Mouse (Mus musculus): ENCODE measurements around the gene Angel1. TPM values are rescaled to one million over a fixed set of nuclear protein-coding genes. Genes with fewer than 3 reads are reported as not detected.
A peak's percentile ranks its signal among the peaks of the same experiment; 100 is the strongest.

Angel1 gene
- polyA plus RNA-seq, 1 experiment from 2014 or later: 3.4 TPM

DNA sequence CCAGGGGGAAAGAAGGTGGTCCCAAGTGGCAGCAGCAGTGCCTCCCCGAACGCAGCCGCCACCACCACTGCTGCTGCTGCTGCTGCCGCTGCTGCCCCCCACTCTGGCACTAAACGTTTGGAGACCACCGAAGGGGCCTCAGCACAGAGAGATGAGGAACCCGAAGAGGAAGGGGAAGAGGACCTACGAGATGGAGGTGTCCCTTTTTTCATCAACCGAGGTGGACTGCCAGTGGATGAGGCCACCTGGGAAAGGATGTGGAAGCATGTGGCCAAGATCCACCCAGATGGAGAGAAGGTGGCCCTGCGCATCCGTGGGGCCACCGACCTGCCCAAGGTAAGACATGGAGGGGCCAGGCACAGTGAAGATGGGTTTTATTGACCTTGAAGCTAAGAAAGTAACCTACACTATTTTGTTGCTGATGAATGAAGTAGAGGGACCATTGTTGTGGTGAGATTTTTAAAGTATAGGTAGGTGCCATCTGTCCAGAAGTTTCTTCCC, 46.2 kb downstream of the Angel1 start:
- DNase-seq (ENCODE audit: low spot score): no peak

DNA sequence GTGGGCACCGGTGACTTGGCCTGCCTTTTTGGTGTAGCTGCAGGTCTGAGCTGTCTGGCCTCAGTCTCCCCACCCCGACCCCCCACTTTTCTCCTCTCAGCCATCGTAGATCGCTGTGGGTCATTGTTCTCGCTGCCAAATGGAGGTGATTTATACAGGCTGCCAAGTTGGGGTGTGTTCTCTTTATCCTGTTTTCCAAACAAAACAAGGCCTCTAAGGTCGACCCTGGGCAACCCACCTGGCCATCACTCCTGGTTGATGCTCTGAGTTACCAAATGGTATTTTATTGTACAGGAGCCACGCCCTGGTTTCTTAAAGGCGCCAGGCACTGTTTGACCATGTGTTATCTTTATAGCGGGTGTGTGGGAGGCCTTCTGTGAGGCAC, 46.7 kb downstream of the Angel1 start:
- DNase-seq (ENCODE audit: low spot score): no peak

DNA sequence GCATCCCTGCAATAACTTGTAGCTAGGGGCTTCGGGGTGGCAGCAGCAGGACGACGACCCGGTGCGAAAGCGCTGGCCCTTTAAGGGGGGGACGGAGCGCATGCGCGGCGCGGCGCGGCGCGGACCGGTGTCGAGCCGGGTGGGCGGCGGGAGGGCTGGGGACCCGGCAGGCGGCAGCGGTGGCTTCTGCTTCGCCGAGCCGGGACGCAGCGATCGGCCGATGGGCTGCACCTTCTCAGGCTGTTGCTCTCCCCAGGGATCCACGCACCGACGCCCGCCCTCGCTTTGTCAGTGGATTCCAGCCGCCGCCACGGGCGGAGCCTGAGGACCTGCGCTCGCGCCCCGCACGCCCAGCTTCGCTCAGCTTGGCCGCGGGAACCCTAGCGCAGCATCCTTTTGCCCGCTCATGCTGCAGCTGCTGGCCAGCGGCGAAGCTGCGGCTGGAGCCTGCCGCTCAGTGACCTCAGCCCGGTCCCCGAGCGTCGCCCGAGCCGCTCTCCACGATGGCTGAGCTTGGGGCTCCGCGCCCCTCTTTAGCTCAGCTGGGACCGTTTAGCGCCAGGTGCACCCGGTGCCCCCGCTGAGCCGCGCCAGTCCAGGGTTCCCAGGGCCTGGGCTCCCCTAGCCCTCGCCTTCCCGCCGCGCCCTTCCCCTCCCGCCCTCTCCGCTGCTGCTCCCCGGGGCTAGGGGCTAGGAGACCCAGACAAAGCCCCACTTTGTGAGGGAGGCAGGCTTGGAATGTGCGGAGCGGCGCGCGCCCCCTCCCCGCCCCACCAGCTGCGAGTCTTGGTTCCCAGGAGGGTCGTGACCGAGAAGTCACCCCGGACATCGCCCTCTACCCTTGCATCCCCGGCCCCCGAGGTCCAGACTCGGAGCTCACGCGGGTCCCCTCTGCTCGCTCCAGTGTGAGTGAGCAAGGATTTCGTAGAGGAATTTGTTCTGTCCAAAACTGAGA, 47.4 kb downstream of the Angel1 start, which contains the start of gene Vash1:
TSS of gene Vash1 (plus strand) at position 110 of the 955 bp plus-strand sequence.
- peak; percentile 56 for DNase-seq (ENCODE audit: low spot score)

DNA sequence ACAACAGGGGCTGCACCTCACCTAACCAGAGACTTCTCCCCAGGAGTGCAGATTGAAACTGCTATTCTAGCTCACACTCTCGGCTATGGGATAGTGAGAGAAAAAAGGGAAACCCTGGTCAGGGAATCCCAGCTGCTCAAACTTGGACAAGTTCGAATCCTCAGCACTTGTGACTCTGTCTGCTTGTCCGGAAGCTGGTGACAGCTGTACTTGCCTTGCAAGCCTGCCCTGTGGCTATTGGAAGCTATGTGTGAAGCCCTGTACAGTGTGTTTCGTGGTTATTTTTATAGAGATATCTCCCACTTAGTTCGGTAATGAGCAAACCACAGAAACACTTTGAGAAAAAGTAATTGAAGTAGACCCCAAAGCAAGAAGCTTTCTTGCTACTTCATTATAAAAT, 53.8 kb downstream of the Angel1 start:
- no peak for DNase-seq (ENCODE audit: low spot score)

DNA sequence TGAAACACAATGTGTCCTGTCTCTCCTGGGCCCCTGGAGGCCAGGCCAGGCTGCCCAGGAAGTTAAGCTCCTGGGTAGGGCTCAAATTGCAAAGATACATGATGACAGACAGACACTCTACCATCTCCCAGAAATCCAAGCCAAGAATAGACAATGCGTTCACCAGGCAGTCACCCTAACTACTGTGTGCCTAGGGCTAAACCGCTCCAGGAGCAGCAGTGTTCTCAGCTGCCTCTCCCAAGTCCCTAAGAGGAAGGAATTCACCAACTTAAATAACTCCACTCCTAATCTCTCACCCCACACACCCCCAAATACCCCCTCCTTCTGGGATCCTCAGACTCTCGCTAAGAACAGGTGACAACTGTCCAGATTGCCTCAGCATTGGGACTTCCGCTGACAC, 54.2 kb downstream of the Angel1 start:
- no peak for DNase-seq (ENCODE audit: low spot score)

DNA sequence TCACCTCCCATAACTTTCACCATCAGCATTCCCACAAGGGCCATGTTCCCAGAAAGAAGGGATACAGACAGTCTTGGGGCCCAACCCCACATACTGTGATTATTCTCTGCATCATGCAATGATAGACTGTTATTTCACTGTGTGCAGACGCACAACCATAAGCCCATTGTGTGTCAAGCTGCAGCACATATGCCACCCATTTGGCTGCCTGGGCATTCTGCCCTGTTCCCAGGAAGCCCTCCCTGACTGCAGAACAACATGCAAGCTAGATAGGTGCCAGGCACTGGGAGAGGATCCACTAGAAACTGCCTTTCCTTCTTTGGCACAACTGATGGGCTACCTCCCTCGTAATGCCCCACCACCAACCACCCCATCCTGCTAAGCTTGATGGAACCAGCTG, 57.9 kb downstream of the Angel1 start:
- DNase-seq (ENCODE audit: low spot score): no peak

DNA sequence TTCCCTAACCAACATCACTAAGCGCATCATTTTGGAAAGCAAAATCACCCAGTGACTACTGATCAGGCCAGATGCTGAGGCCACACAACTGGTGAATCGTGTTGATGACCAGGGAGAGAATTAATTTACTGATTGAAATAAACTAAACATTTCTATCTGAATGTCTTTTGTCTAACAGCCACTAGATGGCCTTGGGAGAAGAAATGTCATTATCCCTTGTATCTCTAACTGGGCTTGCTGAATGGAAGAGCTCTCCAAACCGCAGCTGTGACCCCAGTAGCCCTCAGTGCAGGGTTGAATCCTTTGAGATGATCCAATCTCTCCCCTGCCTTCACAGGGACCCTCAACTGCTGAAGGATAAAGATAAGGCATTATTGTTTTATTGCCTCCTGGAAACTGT, 60.6 kb downstream of the Angel1 start:
- no peak for DNase-seq (ENCODE audit: low spot score)

DNA sequence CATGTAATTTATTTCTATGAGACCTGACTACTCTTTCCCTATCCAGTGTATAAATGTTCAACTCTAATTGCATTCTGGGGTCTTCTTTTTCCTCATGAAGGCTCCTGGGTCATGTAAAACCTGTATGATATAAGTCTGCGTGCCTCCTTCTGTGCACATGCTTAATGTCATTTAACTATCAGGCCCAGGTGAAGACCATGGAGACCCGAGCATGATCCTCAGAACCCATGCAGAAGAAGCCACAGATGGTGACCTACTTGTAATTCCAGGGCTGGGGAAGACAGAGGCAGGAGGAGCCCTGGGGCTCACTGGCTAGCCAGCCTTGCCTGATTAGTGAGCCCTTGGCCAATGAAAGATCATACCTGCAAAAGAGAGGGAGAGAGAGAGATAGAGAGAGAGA, 65.8 kb downstream of the Angel1 start:
- DNase-seq (ENCODE audit: low spot score): no peak

DNA sequence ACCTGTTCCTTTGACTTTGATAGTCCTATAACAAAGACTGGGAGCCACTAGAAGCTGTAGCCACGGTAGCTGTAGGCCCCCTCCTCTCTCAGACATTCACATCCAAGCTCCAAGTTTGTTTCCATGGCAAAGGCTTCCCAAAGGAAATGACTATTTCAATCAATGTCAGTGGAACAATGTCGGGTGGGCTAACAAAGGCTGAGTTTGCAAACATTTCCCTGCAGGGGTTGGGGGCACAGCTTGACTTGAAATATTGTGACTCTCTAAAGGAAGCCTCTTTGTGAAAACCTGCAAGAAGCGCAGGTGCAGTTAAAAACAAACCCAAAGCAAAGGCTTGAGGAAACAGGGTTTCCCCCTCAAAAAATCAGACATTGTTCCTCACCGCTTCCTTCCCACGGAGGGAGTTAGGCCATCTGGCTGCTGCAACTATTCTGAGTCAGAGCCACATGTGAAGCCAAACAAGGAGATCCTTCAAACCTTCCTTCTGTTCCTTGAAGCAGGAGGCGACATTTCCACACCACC, 66.8 kb downstream of the Angel1 start:
- peak; percentile 82 for DNase-seq (ENCODE audit: low spot score)

DNA sequence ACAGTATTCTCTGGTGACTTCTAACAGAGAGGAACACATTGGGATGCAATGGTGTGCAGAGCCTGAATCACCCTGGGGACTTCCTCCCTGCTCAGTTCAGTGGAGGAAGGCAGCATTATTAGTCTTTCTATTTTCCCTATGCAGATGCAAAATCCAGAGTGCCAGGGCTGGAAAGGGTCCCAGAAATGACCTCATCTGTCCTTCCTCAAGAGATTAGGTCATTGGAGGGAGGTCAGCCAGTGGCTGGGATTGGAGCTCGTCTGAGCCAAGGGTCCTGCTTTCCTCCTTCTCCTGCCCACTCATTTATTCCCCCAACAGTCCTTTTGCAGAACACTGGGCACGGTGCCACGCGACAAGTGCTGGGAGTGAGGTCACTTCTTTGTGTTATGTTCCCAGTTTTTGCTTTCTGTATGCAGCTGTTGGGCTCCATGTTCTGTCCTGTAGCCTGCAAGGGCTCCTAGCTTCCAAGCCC, 73.7 kb downstream of the Angel1 start:
- no peak for DNase-seq (ENCODE audit: low spot score)

DNA sequence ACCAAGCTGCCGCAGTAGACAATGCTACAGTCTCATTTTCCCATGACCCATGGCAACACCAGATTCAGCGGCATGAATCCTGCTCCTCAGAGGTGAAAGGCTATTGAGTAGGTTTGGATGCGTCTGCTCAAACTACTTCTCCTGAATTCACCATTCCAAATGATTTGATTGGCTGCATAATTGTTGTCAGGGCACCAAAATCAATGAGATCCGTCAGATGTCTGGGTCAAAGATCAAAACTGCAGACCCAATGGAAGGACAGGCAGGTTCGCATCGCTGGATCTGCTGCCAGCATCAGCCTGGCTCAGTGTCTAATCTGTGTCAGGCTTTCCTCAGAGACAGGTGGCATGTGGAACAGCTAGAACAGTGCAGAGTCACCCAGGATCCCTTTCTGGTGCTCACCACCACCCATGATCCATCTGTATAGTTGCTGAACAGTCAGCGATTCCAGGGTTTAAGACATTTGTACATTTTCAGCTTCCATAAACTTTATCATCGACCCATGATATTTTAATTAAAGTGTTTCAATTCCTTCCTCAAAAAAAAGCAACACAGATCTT, 74.9 kb downstream of the Angel1 start:
- no peak for DNase-seq (ENCODE audit: low spot score)

Other genes starting within 250 kb of the Angel1 start
- 1.3 and 1.5 TPM in 2 replicates for gene Vash1, start 47.8 kb downstream of the Angel1 start, polyA plus RNA-seq (2015; fragmentation: Nextera tagmentation; extraction: Ambion mirVana)
- gene Lrrc74a, start 7.9 kb upstream of the Angel1 start, polyA plus RNA-seq (2015; fragmentation: Nextera tagmentation; extraction: Ambion mirVana): 0.09 TPM in 1 of 2 replicates, not detected in the other
- 13.1 and 15.5 TPM in 2 replicates for gene Irf2bpl, start 158.3 kb upstream of the Angel1 start, polyA plus RNA-seq (2015; fragmentation: Nextera tagmentation; extraction: Ambion mirVana)
- gene Cipc, start 220.6 kb upstream of the Angel1 start, polyA plus RNA-seq (2015; fragmentation: Nextera tagmentation; extraction: Ambion mirVana): 18.8 and 20.1 TPM in 2 replicates